Mouse (Mus musculus): ENCODE measurements around the gene Gdf10.

DNA sequence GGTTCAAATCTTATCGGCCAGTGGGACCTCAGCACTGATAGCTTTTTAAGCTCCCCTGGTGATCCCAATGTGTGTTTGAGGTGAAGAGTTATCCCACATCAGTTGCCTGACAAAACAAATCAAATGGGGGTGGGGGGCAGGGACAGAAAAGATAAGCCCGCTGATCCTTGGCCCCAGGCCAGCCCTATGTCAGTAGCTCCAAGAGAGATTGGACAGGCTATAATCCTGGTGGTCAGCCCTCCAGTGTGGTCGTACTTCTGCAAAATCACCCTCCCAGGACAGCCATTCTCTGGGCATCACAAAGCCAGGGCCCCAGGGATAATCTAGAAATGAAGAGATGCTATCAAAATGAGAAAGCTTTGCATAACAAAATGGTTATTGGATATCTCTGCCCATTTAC, 35.5 kb downstream of the Gdf10 start:
- no peak for TF ChIP-seq HCFC1 (IDR thresholded peaks at IDR 0.05; ENCODE audit: low read depth, low read length)
- TF ChIP-seq USF2 (IDR thresholded peaks at IDR 0.05; ENCODE audit: borderline replicate concordance in 1 of 2, insufficient read depth in 1 of 2, low read depth in 1 of 2, low read length in 2 of 2) = no peak
- TF ChIP-seq POLR2A (IDR thresholded peaks at IDR 0.05; ENCODE audit: control insufficient read depth in 1 of 2, insufficient read depth in 1 of 2, low read depth in 1 of 2, low read length in 2 of 2, poor library complexity in 1 of 2) = no peak
- no peak for TF ChIP-seq CTCF (IDR thresholded peaks at IDR 0.05 in 2 of 3, conservative IDR thresholded peaks at IDR 0.05 in 1 of 3; ENCODE audit: control insufficient read depth in 1 of 3, insufficient read depth in 1 of 3, low read depth in 2 of 3, low read length in 3 of 3, poor library complexity in 1 of 3, severe bottlenecking in 1 of 3)
- no peak for TF ChIP-seq CHD1 (IDR thresholded peaks at IDR 0.05; ENCODE audit: low read depth, low read length)

Measured in MEL (cell line).